Mouse (Mus musculus): ENCODE measurements around the gene Prtn3.

The Prtn3 gene

DNA sequence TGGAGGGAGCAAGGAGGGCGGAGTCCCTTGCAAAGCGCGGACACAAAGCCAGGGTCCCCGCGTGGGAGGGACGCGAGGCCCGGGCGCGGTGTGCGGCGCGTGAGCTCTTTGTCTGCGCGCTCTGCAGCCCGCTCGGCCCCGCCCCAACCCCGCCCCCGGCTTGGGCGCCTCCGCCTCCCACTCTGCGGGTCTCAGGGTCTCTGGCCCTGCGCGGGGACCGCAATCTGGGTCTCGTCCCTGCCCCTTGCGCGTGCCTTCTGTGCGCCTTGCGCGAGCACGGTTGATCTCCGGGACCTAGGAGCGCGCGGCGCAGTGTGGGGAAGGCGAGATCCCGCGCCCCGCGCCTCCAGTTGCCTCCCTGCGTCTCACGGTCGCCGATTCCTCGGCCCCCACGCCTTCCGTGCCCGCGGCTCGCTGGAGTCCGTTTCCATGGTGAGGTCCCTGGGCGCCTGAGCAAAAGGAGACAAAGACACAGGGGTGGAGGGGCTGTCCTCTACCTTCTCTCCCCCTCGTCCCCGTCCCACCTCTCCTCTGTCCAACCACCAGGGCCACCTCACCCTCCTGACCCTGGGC lies at the start of gene Prtn3, which contains the start of gene Plppr3:
TSS of gene Prtn3 (plus strand) at position 187 of the 573 bp plus-strand sequence.
TSS of gene Plppr3 (minus strand) at position 345 of the 573 bp plus-strand sequence.
- DNase-seq (ENCODE audit: low spot score in 2 of 2), result no peak

DNA sequence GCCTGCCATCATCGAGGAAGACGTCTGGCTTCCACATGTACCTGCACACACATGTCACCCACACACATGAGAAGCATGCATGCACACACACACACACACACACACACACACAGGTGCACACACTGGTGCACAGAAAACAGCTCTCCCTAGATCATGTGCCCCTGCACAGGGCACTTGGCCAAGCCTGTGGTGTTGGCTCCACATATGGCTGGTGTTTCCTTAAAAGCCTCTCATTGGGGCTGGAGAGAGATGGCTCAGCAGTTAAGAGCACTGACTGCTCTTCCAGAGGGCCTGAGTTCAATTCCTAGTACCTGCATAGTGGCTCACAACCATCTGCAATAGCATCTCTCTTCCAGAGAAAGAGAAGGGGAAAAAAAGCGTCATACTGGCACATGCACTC lies 42.7 kb upstream of the Prtn3 start:
- no peak for DNase-seq (ENCODE audit: low spot score in 2 of 2)

GRCm38 (mm10) chr10:79832026-79832785 lies 42.1 kb upstream of the Prtn3 start:
- DNase-seq (ENCODE audit: low spot score in 2 of 2), result peak in 1 of 2 experiments; percentile 22

- DNase-seq (ENCODE audit: low spot score in 2 of 2), result no peak
These were observed 41.5 kb upstream of the Prtn3 start for GRCm38 (mm10) chr10:79832786-79833181.

- peak; percentile 66 to 67 for DNase-seq (ENCODE audit: low spot score in 2 of 2)
These were observed 39.4 kb upstream of the Prtn3 start for GRCm38 (mm10) chr10:79834769-79835398.

- DNase-seq (ENCODE audit: low spot score in 2 of 2), result no peak
These were observed 37.4 kb upstream of the Prtn3 start for GRCm38 (mm10) chr10:79836918-79837317.

DNA sequence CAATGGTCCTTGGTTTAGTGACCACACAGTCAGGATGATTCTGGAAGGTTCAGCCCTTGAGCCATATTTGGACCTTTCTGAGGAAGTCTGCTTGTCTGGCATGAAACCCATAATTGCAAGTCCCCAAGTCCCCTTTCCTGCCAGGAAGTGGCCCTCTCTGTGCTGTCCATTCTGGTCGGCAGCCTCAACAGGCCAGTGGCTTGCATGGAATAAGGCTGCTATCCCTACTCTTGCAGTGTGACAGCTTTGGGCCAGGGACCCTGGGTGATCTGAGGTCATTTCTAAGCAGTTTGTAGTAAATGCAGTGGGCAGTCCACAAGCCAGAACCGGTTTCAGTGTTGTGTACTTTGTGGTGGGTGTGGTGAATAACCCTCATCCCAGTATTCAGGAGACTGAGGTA lies 36.1 kb upstream of the Prtn3 start:
- DNase-seq (ENCODE audit: low spot score in 2 of 2), result no peak

- no peak for DNase-seq (ENCODE audit: low spot score in 2 of 2)
These were observed 34.2 kb upstream of the Prtn3 start for GRCm38 (mm10) chr10:79840091-79840490.

- DNase-seq (ENCODE audit: low spot score in 2 of 2), result no peak
These were observed 33.4 kb upstream of the Prtn3 start for GRCm38 (mm10) chr10:79840644-79841551.

DNA sequence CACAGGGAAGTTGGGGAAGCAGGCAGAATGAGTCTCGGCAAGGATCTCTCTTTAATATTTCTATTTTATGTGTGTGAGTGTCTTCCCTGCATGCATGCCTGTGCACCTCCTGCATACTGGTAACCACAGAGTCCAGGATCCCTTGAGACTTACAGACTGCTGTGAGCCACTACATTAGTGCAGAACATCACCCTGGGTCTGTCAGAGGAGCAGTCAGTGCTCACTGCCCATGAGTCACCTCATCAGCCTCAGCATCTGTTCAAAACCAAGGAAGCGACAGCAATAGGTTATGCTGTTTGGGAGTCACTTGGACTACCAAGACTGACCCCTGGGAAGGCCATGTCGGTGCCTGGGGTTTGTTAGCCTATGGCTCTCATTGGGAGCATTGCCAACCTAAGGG lies 32.0 kb upstream of the Prtn3 start:
- no peak for DNase-seq (ENCODE audit: low spot score in 2 of 2)

- DNase-seq (ENCODE audit: low spot score in 2 of 2), result no peak
These were observed 30.8 kb upstream of the Prtn3 start for GRCm38 (mm10) chr10:79843476-79843875.

DNA sequence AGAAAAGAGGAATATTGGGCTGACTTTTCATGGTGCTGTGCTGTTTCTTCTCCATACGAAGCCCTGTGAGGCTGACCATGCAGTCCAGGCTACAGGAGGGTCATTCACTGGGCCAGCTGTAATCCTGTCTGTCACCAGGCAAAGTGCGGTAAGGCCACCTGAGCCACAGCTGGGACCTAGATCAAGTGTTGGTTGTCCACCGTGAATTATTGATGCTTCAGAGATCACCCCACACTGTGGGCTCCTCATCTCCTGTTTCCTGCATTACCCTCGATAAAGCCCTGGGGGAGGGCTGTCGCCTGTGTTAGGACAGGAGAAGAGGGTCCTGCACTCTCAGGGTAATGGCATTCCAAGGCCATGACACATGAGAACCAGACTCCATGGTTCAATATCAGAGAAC lies 27.7 kb upstream of the Prtn3 start:
- no peak for DNase-seq (ENCODE audit: low spot score in 2 of 2)

DNA sequence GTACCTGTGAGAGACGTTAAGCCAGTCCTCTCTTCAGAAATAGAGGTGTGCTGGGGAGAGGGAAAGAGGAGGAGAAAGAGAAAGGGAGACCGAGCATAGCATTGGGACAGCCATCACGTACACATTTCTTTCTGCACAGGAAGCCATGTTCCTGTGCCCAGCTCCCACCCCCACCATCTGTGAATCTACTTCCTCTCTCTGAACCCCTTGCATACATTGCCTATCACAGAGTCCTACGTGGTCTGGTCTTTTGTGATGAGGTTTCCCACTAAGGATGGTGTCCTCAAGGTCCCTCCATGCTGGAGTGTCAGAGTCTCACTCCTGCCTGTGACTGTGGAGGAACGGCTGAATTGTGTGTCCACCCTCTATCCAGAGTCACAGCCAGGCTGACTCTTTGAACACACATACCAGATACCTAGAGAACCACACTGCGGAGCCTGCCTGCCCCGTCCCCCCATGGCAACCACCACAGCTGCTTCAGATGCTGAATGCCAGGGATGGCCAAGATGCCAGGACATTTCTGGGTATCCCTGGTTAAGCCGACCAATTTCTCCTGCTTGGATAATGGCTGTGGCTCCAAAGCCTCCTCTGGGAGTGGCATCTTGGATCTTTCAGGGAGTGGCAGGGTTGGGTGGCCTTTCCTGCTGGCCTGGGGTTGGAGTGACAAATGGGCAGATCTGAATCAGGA lies 24.2 kb upstream of the Prtn3 start:
- DNase-seq (ENCODE audit: low spot score in 2 of 2), result peak in 1 of 2 experiments; percentile 52

- no peak for DNase-seq (ENCODE audit: low spot score in 2 of 2)
These were observed 22.6 kb upstream of the Prtn3 start for GRCm38 (mm10) chr10:79851653-79852052.

- no peak for DNase-seq (ENCODE audit: low spot score in 2 of 2)
These were observed 22.0 kb upstream of the Prtn3 start for GRCm38 (mm10) chr10:79852107-79852789.

DNA sequence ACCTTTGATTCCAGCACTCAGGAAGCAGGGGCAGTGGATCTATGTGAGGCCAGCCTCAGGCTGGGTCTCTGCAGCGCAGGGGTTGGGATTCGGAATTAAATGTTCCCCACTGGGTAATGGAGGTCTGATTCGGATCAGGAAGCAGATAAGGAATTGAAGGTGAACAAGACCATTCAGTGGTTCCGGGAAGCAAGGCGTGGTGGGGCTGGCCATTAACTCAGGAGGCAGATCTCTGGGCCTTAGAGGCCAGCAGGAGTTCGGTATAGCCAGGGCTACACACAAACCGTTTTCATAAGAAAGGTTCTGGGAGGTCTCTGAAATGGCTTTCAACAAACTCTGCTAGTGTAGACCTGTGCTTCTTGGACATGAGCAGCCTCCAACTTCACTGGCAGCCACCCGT lies 21.4 kb upstream of the Prtn3 start:
- DNase-seq (ENCODE audit: low spot score in 2 of 2), result no peak

DNA sequence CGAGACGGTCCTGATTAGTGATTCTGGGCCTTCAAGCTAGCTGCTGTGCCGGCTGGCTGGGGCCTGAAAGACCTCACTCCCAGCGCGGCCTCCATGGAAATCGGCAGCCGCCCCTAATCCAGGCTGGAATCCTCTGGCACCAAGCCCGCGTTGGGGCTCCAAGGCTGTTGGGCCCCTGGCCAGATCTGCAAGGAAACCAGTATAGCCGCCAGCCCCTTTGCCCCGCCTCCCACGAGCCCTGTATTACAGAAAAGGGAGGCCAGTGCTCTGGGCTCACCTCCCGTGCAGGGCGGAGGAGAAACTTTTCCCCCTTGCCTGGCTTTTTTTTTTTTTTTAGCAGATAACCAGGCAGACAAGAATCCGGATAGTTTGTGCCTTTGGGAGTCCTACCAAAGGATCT lies 20.9 kb upstream of the Prtn3 start:
- DNase-seq (ENCODE audit: low spot score in 2 of 2), result peak; percentile 68 to 75

- DNase-seq (ENCODE audit: low spot score in 2 of 2), result peak; percentile 99 to 100
These were observed 20.1 kb upstream of the Prtn3 start, which contains the start of gene Ptbp1 for GRCm38 (mm10) chr10:79853860-79854795. Gene Ptbp1, plus strand, starts transcription at chr10:79854427.

GRCm38 (mm10) chr10:79854801-79855541 lies 19.3 kb upstream of the Prtn3 start:
- DNase-seq (ENCODE audit: low spot score in 2 of 2), result peak; percentile 74 to 77
